In the genomic region with DNA sequence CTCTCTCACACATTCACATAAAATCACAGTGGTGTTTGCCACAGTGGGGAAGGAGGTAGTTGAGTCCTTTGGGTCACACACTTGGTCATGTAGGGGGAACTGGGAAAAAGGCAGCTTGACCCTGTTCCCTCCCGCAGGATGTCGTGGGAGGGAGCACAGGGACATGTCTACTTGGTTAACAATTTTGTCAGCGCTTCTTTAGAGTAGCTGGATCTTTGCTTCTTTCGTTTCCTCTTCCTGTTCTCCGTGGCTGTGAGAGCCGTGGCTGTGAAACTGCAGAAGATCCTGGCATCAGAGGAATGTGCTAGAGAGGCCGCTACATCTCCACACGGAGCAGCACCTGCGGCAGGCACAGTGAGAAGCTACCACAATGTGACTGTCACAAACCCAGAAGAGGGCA, we compare ENCODE assay signal across 15 mouse cellular contexts.
"Had no signal": no experiment of that assay in that cellular context is flagged by ENCODE, and none has a peak within 500 bp of the region (broad histone marks: within the 10 kb centered on the region; RNA-seq: fewer than 3 reads in every experiment).

No protein-coding gene starts in this region.

- H3K27me3 ChIP-seq: intestine, embryonic 15.5 days; lung, embryonic 15.5 days; neural tube, embryonic 13.5 days had no signal

- H3K4me2 ChIP-seq: intestine, embryonic 15.5 days; kidney, embryonic 15.5 days; liver, embryonic 13.5 days; lung, embryonic 15.5 days; neural tube, embryonic 13.5 days had no signal

- H3K27ac ChIP-seq: intestine, embryonic 15.5 days; kidney, embryonic 15.5 days; left cerebral cortex, adult 2 months; limb, embryonic 10.5 days; liver, embryonic 13.5 days; lung, embryonic 15.5 days; midbrain, embryonic 10.5 days; neural tube, embryonic 13.5 days had no signal

- H3K9me3 ChIP-seq: intestine, embryonic 15.5 days; kidney, embryonic 15.5 days; limb, embryonic 10.5 days; liver, embryonic 13.5 days; lung, embryonic 15.5 days; midbrain, embryonic 10.5 days; neural tube, embryonic 13.5 days had no signal

- H3K36me3 ChIP-seq: intestine, embryonic 15.5 days; kidney, embryonic 15.5 days; limb, embryonic 10.5 days; liver, embryonic 13.5 days; lung, embryonic 15.5 days; midbrain, embryonic 10.5 days had no signal

- H3K4me1 ChIP-seq: intestine, embryonic 15.5 days; kidney, embryonic 15.5 days; limb, embryonic 10.5 days; lung, embryonic 15.5 days; midbrain, embryonic 10.5 days; neural tube, embryonic 13.5 days had no signal

- DNase-seq: kidney, adult 2 months; kidney, postnatal 14 days; liver, embryonic 13.5 days; liver, postnatal 0 days; lung, postnatal 14 days; retina, postnatal 1 day; right cerebral cortex, postnatal 4 days had no signal

- ATAC-seq: intestine, embryonic 15.5 days; liver, postnatal 0 days; midbrain, embryonic 16.5 days had no signal

- H3K4me3 ChIP-seq: intestine, embryonic 15.5 days; kidney, embryonic 15.5 days; left cerebral cortex, adult 2 months; limb, embryonic 10.5 days; liver, embryonic 13.5 days; lung, embryonic 15.5 days; midbrain, embryonic 10.5 days; neural tube, embryonic 13.5 days had no signal

- H3K9ac ChIP-seq: intestine, embryonic 15.5 days; kidney, embryonic 15.5 days; liver, embryonic 13.5 days; liver, postnatal 0 days; lung, embryonic 15.5 days; neural tube, embryonic 13.5 days had no signal
